Mouse (Mus musculus): ENCODE measurements at regions not wholly inside any gene's neighbourhood (a gene's known extent, or its start where the extent isn't known, plus 50 kb on each side); places are given as distances from the start of the nearest gene placed in this dataset.

DNA sequence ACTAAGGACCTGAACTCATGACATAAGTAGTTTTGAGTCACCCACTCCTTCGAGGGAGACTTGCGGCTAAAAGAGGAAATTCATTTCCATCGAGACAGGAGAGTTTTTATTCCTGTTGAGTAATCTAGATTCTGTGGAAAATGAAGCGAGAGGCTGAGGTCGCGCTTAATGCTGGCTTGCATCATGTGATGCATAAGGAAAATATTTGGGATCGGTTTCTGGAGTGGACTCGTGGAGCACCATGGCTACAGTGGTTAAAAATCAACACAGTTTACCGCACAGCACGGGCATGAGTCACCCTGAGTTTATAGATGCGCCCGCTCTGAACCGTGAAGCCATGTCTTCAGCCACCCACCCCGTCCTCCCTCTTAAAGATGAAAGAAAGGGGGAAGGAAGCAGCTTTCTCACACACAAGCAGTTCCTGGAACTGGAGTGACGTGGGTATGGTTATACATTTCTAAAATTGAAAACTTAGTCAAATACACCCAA is 70.3 kb upstream of the 1700021F07Rik start:
- H3K9ac ChIP-seq (ENCODE audit: low read length) = no peak overlapping the region
- WGBS = 48% methylated on average over 15 of the region's 15 CpGs
- no peaks in the 10 kb centered on the region for H3K36me3 ChIP-seq (ENCODE audit: control insufficient read depth, insufficient read depth, low read length)
- 0 out of 2 replicates have a peak overlapping the region, but pooled peaks have one; percentile 17 for H3K27ac ChIP-seq (ENCODE audit: low read length)
- H3K4me2 ChIP-seq (ENCODE audit: low read depth, low read length) = no peak overlapping the region
- no peaks in the 10 kb centered on the region for H3K27me3 ChIP-seq (ENCODE audit: control insufficient read depth, insufficient read depth, low read length)
- 0 out of 2 replicates have a peak, but pooled peaks cover 5% of the 10 kb centered on the region for H3K9me3 ChIP-seq (replicated peaks; ENCODE audit: control insufficient read depth, low read length)
- peaks cover 13% of the 10 kb centered on the region for H3K4me1 ChIP-seq (ENCODE audit: control insufficient read depth, insufficient read depth, low read length)
- H3K4me3 ChIP-seq (replicated peaks; ENCODE audit: low read length) = no peak overlapping the region
- peak; percentile 56; the same call in 1 of the 2 replicates for ATAC-seq (ENCODE audit: insufficient read depth, low FRiP score)

- no peak overlapping the region for H3K4me3 ChIP-seq (replicated peaks; ENCODE audit: low read length)
- H3K9me3 ChIP-seq (replicated peaks; ENCODE audit: control insufficient read depth, low read length) = 0 out of 2 replicates have a peak, but pooled peaks cover 5% of the 10 kb centered on the region
- no peak overlapping the region for H3K9ac ChIP-seq (ENCODE audit: low read length)
- WGBS = 77% methylated on average over 4 of the region's 4 CpGs
- H3K4me2 ChIP-seq (ENCODE audit: low read depth, low read length) = no peak overlapping the region
- H3K4me1 ChIP-seq (ENCODE audit: control insufficient read depth, insufficient read depth, low read length) = peaks cover 13% of the 10 kb centered on the region
- no peaks in the 10 kb centered on the region for H3K36me3 ChIP-seq (ENCODE audit: control insufficient read depth, insufficient read depth, low read length)
- no peaks in the 10 kb centered on the region for H3K27me3 ChIP-seq (ENCODE audit: control insufficient read depth, insufficient read depth, low read length)
- ATAC-seq (ENCODE audit: insufficient read depth, low FRiP score) = no peak
- no peak overlapping the region for H3K27ac ChIP-seq (ENCODE audit: low read length)
Measured at GRCm38 (mm10) chr2:173452800-173453199, 69.6 kb upstream of the 1700021F07Rik start.

DNA sequence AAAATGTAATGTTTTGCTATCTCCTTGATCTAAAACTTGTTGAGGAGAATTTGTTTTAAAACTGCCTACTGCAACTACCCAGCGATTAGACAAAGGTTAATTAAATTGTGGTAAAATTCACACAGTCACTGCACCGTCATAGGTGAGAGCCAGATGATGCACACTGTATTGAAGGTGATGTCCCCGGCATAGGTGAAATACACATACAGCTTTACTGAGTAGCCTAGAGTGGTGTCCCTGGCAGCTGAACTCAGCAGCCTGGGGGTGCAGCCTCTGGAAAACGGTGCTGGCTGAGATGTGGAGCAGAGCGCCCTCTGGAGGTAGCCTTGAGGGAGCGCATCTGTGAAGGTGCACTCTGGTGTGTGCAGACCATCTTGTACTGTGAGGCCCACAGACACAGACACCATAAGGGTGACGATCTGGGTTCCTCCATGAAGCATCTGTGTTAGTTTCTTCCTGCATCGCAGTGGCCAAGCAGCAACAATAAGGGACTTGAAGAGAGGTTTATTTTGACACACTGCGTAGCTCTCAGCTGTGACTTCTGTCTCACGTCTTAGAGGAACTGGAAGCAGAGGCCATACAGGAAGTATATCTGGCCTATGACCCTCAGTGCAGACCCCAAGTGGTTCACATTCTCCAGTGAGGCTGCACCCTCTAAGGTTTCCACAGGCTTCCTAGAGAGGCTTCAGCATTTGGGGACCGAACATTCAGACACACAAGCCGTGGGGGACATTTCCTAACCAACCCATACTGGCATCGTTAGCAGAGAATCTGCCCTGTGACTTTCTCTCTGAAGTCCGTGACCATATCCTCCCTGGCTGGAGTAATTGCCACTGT is 68.6 kb upstream of the 1700021F07Rik start:
- Histone ChIP-seq H3K9ac (ENCODE audit: low read length) (no peak overlapping the region), H3K9me3 (replicated peaks; ENCODE audit: control insufficient read depth, low read length) (0 out of 2 replicates have a peak, but pooled peaks cover 5% of the 10 kb centered on the region), H3K36me3 (ENCODE audit: control insufficient read depth, insufficient read depth, low read length) (no peaks in the 10 kb centered on the region), H3K4me1 (ENCODE audit: control insufficient read depth, insufficient read depth, low read length) (peaks cover 10% of the 10 kb centered on the region; the same call in 1 of the 2 replicates), H3K4me3 (replicated peaks; ENCODE audit: low read length) (no peak overlapping the region), H3K4me2 (ENCODE audit: low read depth, low read length) (no peak overlapping the region), H3K27ac (ENCODE audit: low read length) (no peak overlapping the region), H3K27me3 (ENCODE audit: control insufficient read depth, insufficient read depth, low read length) (no peaks in the 10 kb centered on the region)
- WGBS = 69% methylated on average over 14 of the region's 14 CpGs
- ATAC-seq (ENCODE audit: insufficient read depth, low FRiP score) = no peak

GRCm38 (mm10) chr2:173454741-173455140 is 67.6 kb upstream of the 1700021F07Rik start:
- no peak overlapping the region for H3K4me2 ChIP-seq (ENCODE audit: low read depth, low read length)

DNA sequence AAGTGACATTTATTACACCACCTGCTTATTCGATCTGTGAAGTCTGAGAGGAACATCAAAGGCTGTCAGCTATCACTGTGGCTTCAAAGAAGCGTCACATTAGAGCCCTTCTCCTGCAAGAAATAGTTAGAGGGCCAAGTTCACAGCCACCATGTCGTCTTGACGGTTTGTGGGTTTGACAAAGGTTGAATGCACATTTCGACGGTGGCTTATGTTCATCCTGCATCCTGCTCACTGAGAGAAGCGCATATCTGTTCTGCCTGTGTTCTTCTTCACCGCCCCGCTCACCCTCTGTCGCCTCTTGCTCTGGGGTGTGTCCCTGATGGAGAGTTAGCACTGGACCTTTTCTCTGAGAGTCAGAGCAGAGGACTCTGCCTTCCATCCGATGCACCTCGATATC is 67.2 kb upstream of the 1700021F07Rik start:
- Histone ChIP-seq H3K9ac (ENCODE audit: low read length) (no peak overlapping the region), H3K36me3 (ENCODE audit: control insufficient read depth, insufficient read depth, low read length) (no peaks in the 10 kb centered on the region), H3K4me3 (replicated peaks; ENCODE audit: low read length) (no peak overlapping the region), H3K27ac (ENCODE audit: low read length) (no peak overlapping the region), H3K9me3 (replicated peaks; ENCODE audit: control insufficient read depth, low read length) (0 out of 2 replicates have a peak, but pooled peaks cover 5% of the 10 kb centered on the region), H3K27me3 (ENCODE audit: control insufficient read depth, insufficient read depth, low read length) (no peaks in the 10 kb centered on the region), H3K4me2 (ENCODE audit: low read depth, low read length) (no peak overlapping the region), H3K4me1 (ENCODE audit: control insufficient read depth, insufficient read depth, low read length) (peaks cover 10% of the 10 kb centered on the region; the same call in 1 of the 2 replicates)
- ATAC-seq (ENCODE audit: insufficient read depth, low FRiP score) = no peak
- 86% methylated on average over 12 of the region's 12 CpGs for WGBS

More at GRCm38 (mm10) chr2:173454741-173455140, 67.6 kb upstream of the 1700021F07Rik start:
- whole genome bisulfite sequencing = 95% methylated on average over 4 of the region's 4 CpGs
- Histone ChIP-seq H3K4me3 (replicated peaks; ENCODE audit: low read length) (no peak overlapping the region), H3K4me1 (ENCODE audit: control insufficient read depth, insufficient read depth, low read length) (peaks cover 10% of the 10 kb centered on the region; the same call in 1 of the 2 replicates), H3K9me3 (replicated peaks; ENCODE audit: control insufficient read depth, low read length) (0 out of 2 replicates have a peak, but pooled peaks cover 5% of the 10 kb centered on the region), H3K27ac (ENCODE audit: low read length) (no peak overlapping the region), H3K9ac (ENCODE audit: low read length) (no peak overlapping the region), H3K36me3 (ENCODE audit: control insufficient read depth, insufficient read depth, low read length) (no peaks in the 10 kb centered on the region), H3K27me3 (ENCODE audit: control insufficient read depth, insufficient read depth, low read length) (no peaks in the 10 kb centered on the region)
- ATAC-seq (ENCODE audit: insufficient read depth, low FRiP score) = no peak

DNA sequence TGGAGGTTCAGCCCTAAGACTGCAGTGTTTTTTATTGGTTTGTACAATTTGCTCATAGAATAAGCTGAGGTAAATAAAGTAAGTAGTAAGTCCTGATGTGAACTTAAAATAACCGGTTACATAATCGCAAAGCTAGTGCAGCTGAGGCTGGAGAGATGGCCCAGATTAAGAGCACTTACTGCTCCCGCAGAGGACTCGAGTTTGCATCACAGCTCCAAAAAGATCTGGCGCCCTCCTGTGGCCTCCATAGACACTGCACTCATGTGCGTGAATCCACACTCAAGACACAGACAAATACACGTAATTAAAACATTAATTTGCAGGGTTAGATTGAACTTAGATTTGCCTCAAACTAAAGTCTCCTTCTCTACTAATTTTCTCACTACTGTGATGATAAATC is 66.3 kb upstream of the 1700021F07Rik start:
- H3K36me3 ChIP-seq (ENCODE audit: control insufficient read depth, insufficient read depth, low read length) = no peaks in the 10 kb centered on the region
- H3K4me3 ChIP-seq (replicated peaks; ENCODE audit: low read length) = no peak overlapping the region
- 0 out of 2 replicates have a peak, but pooled peaks cover 5% of the 10 kb centered on the region for H3K9me3 ChIP-seq (replicated peaks; ENCODE audit: control insufficient read depth, low read length)
- H3K9ac ChIP-seq (ENCODE audit: low read length) = no peak overlapping the region
- no peak overlapping the region for H3K4me2 ChIP-seq (ENCODE audit: low read depth, low read length)
- no peak overlapping the region for H3K27ac ChIP-seq (ENCODE audit: low read length)
- no peaks in the 10 kb centered on the region for H3K27me3 ChIP-seq (ENCODE audit: control insufficient read depth, insufficient read depth, low read length)
- ATAC-seq (ENCODE audit: insufficient read depth, low FRiP score) = no peak
- WGBS = 86% methylated on average over 7 of the region's 7 CpGs
- peaks cover 10% of the 10 kb centered on the region; the same call in 1 of the 2 replicates for H3K4me1 ChIP-seq (ENCODE audit: control insufficient read depth, insufficient read depth, low read length)

DNA sequence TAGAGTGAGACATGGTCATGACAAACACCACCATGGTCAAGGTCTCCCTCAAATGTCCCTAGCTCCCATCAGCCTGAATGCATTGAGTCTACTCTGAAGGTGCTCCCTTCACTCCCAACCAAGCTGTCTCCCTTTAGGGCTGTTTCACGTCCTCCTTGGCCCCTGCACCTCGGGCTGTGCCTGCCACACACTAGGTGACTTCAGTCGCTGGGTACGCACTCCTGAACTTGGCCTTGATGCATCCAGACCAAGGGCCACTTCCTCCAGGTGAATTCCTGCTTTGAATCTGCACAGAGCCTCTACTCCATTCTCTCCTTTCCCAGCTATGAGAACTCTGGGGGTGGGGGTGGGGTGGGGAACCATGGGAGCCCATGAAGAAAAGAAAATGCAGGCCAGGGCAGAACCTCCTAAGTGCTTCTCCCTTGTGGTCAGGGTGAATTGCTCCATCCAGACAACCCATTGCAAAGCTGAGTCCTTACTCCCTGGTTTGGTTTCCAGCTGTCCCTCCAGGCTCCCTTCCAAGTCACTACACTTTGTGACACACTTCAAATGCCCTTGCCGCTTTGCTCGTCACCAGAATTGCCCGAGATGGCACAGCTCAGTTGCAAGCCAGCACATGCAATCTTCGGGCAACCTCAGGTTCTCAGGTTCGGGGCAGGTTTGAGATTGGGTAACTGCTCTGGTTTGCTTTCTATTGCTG is 65.3 kb upstream of the 1700021F07Rik start:
- Histone ChIP-seq H3K9ac (ENCODE audit: low read length) (no peak overlapping the region), H3K27ac (ENCODE audit: low read length) (no peak overlapping the region), H3K4me3 (replicated peaks; ENCODE audit: low read length) (no peak overlapping the region), H3K36me3 (ENCODE audit: control insufficient read depth, insufficient read depth, low read length) (no peaks in the 10 kb centered on the region), H3K9me3 (replicated peaks; ENCODE audit: control insufficient read depth, low read length) (peaks cover 5% of the 10 kb centered on the region; the same call in 1 of the 2 replicates), H3K27me3 (ENCODE audit: control insufficient read depth, insufficient read depth, low read length) (no peaks in the 10 kb centered on the region), H3K4me2 (ENCODE audit: low read depth, low read length) (no peak overlapping the region), H3K4me1 (ENCODE audit: control insufficient read depth, insufficient read depth, low read length) (peaks cover 1% of the 10 kb centered on the region; the same call in 1 of the 2 replicates)
- no peak for ATAC-seq (ENCODE audit: insufficient read depth, low FRiP score)
- whole genome bisulfite sequencing = 84% methylated on average over 9 of the region's 9 CpGs

GRCm38 (mm10) chr2:173457624-173458320 is 64.6 kb upstream of the 1700021F07Rik start:
- peaks cover 5% of the 10 kb centered on the region; the same call in 1 of the 2 replicates for H3K9me3 ChIP-seq (replicated peaks; ENCODE audit: control insufficient read depth, low read length)
- H3K27ac ChIP-seq (ENCODE audit: low read length) = no peak overlapping the region
- ATAC-seq (ENCODE audit: insufficient read depth, low FRiP score) = no peak
- no peak overlapping the region for H3K4me2 ChIP-seq (ENCODE audit: low read depth, low read length)
- 84% methylated on average over 18 of the region's 18 CpGs for whole genome bisulfite sequencing
- no peaks in the 10 kb centered on the region for H3K36me3 ChIP-seq (ENCODE audit: control insufficient read depth, insufficient read depth, low read length)
- H3K27me3 ChIP-seq (ENCODE audit: control insufficient read depth, insufficient read depth, low read length) = no peaks in the 10 kb centered on the region
- H3K9ac ChIP-seq (ENCODE audit: low read length) = no peak overlapping the region
- H3K4me3 ChIP-seq (replicated peaks; ENCODE audit: low read length) = no peak overlapping the region
- H3K4me1 ChIP-seq (ENCODE audit: control insufficient read depth, insufficient read depth, low read length) = no peaks in the 10 kb centered on the region

Data from stomach, embryonic 16.5 days (tissue).